Mouse (Mus musculus): ENCODE measurements around the gene Slc7a8.

Slc7a8 gene

GRCm38 (mm10) chr14:54737634-54738033, 44.1 kb downstream of the Slc7a8 start:
- no peak for DNase-seq (ENCODE audit: low read depth, low spot score)

DNA sequence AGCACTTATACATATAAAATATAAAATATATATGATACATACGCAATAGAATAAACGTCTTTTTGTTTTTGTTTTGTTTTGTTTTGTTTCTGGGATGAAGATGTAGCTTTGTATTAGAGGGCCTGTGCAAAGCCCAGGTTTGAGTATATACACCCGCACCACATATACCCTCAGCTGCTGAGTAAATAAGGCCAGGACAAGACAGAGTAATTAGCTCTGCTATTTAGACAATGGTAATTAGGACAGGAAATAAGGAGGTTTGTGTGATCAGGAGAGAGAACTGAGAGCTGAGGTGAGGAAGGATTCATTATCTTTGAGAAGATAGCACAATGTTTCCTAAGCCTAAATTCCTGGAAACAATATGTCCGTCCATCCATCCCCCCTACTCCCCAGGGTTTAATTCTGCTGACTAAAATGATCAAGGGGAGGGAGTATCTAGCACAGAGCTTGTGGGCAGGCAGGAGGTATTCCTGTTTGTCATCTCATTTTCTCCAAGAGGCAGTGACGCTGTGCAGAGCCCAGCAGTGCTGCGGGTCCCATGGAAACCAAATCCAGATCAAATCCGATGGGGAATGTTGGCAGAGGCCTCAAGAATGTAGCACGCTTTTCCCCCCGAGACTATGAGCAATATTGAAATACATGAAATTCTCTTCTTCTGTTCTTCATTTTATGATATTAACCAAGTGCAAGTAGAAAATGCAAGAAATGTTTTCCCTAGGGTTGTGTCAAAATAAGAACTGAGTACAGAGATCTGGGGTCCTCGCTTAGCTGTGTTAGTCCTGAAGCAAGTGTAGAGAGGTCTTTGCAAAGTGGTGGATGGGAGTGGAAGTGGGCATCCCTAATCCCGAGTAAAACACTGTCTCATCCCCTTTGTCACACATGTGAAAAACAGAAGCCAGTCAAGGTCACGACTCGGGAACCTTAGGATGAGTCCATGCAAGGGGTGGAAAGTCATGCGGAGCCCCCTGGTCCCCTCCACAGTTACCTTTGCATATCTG, 44.9 kb downstream of the Slc7a8 start:
- no peak for DNase-seq (ENCODE audit: low read depth, low spot score)

DNA sequence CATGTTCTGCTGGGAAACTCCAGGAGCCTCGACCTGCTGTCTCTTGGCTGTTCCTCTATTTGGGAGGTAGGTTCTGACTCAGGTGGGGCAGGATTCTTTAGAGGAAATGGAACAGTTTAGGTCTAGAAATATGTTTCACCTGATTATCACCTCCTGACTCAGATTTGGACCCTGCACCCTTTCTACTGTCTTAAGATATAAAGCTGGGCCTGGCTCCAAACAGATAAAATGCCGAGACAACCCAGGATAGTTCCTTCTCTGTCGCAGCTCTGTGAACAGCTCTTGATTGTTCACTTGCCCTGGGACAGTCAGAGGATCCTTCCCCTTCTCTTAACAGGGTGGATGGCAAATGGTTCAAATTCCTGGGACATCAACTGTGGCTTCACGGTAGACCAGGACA, 46.5 kb downstream of the Slc7a8 start:
- no peak for DNase-seq (ENCODE audit: low read depth, low spot score)

GRCm38 (mm10) chr14:54734004-54734403, 47.7 kb downstream of the Slc7a8 start:
- DNase-seq (ENCODE audit: low read depth, low spot score), result no peak

- DNase-seq (ENCODE audit: low read depth, low spot score), result no peak
Observed at GRCm38 (mm10) chr14:54732206-54732605, 49.5 kb downstream of the Slc7a8 start.

DNA sequence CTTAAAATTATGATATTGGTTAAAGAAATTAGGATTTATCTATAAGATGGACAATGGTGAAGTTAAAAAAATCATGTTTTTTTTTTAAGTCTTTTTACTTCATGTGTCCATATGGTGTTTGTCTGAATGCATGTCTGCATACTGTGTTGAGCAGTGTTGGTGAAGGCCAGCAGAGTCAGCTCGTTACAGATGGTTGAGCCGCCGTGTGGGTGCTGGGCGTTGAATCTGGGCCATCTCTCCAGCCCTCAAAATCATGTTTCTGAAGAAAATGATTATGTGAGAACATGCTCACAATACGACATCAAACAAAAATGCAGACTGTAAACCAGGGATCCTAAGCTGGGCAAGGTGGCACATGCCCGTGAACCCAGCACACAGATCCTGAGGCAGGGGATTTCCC, 51.4 kb downstream of the Slc7a8 start:
- no peak for DNase-seq (ENCODE audit: low read depth, low spot score)

DNA sequence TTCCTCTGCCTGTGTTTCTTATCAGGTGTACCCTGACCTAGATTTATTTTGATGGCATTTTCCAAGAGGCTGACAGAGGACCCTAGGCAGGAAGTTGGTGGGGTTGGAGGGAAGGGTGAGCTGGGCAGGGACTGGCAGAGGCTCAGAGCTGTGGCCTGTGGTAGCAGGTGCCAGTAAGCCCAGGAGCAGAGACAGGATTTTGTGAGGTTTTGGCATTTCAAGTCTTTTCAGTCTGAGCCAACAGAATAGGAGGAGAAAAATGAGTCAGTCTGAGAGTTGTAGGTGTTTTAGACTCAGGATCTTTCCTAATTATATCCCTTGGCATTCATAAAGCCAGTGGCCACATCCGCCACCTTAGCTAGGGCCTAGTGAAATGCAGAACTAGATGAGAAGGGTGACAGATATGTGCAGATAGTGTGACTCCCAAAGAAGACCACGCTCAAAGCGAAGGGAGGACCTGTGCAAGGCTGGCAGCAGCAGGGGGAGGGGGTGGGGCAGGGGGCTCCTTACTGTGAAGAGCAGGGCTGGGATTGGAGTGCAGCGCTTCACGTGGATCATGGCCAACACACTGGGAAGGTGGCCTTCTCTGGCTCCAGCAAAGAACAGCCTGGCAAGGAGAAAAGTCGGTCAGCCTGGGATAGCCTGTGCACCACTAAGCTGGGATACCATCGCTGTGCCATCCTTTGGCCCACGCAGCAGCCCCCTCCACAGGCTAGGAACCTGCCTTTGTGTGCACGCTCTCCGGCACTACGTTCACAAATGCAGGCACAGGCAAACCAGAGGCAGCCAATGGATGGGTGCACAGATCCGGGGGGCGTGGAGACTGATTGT, 52.7 kb downstream of the Slc7a8 start:
- no peak for DNase-seq (ENCODE audit: low read depth, low spot score)

- no peak for DNase-seq (ENCODE audit: low read depth, low spot score)
Observed at GRCm38 (mm10) chr14:54727565-54727964, 54.2 kb downstream of the Slc7a8 start.

GRCm38 (mm10) chr14:54724049-54724448, 57.7 kb downstream of the Slc7a8 start:
- DNase-seq (ENCODE audit: low read depth, low spot score), result no peak

DNA sequence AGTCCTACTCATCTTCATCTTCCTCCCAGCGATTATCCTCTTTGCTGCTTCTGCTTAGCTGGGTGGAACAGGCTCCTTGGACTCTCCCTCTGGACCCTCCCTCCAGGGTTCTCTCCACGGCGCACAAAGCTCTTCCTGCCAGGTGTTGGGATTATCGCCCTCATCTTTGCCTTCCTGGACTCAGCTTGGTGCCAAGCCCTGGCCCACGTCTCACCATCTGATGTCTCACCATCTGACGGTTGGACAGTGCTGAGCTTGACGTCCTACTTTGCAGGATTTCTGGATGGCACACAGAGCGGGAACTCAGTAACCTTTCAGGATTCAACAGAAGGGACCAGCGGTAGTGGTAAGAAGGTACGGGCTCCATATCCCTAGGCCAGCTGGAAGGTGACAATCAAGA, 60.0 kb downstream of the Slc7a8 start:
- DNase-seq (ENCODE audit: low read depth, low spot score), result no peak

DNA sequence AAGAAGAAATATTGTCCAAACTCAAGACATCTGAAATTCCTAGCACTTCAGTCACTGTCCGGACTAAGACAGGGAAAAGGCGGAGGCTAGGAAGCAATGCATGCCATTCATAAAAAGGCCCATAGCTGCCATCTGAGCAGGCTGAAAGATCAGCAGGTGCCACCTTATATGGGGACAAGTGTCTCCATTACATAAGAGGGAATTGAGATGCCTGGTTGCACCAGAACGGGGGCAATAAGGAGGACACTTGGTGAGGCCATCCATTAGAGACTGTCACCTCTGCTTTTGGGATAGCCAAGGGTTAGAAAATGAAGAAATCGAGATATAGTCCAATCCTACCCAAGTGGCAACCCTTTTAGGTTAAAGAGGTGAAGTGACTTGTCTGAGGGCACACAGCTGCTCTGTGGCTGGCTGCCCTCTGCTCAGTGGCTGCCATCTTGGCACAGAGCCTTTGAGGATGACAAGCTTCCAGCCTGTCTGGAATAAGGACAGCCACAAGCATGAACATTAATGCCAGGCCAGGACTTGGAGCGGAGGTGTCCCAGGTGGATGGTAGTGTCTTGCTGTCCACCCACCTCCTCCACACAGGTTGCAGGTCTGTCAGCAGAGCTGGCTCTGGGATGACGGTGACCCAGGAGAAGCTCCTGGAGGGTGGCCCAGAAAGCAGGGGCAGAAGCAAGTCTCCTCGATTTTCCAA, 60.9 kb downstream of the Slc7a8 start:
- peak; percentile 85 for DNase-seq (ENCODE audit: low read depth, low spot score)

DNA sequence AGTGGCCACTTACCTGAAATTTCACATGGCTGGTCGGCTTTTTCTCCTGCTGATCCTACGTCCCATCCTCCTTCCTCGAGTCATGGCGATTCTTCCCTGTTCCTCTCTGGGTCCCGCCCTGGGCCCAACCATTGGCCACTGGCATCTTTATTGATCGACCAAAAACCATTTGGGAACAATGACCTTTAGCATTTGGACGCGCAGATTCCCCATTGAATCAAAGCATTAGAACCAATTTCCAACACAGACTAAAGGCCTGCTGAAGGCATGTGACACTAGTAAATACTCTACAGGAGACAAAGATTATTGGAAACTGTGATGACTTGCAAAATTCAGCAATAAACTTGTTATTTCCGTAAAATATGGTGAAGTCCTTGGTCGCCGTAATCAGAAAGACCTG, 61.7 kb downstream of the Slc7a8 start:
- DNase-seq (ENCODE audit: low read depth, low spot score), result no peak

DNA sequence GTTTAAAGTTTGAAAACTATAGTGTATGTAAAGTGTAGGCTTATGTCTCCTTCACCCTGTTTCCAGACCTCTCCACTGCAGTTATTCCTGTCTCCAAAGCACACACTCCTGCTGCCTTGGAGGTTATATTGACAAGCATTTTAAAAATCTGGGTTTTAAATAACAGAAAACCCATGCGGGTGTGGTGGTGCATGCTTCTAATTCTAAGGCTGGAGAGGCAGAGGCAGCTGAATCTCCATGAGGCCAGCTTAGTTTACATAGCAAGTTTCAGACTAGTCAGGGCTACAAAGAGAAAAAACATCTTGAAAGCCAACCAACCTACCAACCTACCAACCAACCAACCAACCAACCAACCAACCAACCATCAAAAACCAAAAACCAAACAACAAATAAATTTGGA, 66.3 kb downstream of the Slc7a8 start:
- DNase-seq (ENCODE audit: low read depth, low spot score), result no peak

DNA sequence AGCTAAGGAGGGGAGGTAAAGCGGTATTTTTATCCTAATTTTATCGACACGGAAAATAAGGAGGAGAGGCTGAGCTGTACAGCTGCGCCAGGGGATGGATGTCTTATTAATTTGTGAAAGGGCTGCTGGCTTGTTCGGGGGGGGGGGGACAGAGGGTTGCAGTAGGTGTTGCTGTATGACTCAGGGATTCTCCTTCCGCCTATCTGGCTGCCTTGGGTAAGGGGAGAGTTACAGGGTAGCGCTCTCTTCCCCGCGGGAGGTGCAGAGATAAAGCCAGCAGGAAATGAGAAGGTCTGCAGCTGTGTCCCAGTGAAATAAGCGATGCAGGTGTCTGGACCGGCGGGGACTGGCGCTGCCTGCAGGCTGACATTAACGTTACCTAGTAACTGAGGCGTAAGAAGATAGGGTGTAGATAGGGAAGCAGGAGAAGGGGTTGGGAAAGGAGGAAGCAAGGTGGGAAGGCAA, 67.1 kb downstream of the Slc7a8 start:
- no peak for DNase-seq (ENCODE audit: low read depth, low spot score)

DNA sequence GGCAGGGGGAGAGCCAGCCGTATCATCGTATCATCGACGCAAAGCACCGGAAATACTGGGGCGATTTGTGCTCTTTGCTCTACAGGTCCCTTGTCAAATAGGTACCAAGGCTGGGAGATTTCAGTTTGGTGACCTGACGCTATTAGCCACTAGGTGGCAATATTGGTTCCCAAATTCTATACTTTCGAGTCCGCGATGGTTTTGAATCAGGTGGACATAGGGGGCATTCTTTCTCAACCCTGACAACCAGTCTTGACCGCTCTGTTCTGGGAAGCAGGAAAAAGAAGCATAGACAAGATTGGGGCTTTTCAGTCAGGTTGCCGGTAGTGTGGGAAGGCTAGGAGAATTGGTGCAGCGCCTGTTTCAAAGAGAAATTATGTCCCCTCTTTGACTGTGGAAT, 67.6 kb downstream of the Slc7a8 start:
- DNase-seq (ENCODE audit: low read depth, low spot score), result peak; percentile 58

DNA sequence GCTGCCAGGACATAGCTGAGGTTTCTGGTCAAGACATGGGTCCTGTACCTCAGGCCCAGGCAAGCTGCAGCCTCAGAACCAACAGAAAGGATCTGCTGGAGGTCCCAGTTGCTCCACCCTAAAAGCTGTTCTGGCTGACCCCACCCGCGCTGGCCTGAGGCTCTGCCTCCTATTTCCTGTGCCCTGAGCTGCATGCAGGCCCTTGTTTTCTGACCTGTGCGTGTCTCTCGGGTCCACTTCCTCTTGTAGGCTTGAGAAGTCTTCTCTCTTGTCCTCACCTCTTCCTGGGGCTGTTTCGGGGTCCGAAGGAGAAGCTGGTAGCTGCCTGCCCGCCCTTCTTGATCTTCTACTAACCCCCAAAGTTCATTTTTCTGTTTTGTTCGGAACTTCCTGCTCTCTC, 68.9 kb downstream of the Slc7a8 start:
- no peak for DNase-seq (ENCODE audit: low read depth, low spot score)

- DNase-seq (ENCODE audit: low read depth, low spot score), result no peak
Observed at GRCm38 (mm10) chr14:54712074-54712473, 69.7 kb downstream of the Slc7a8 start, which contains the start of gene Cebpe. Cebpe (minus strand) TSS chr14:54712174.

- no peak for DNase-seq (ENCODE audit: low read depth, low spot score)
Observed at GRCm38 (mm10) chr14:54709054-54709453, 72.7 kb downstream of the Slc7a8 start.

GRCm38 (mm10) chr14:54706589-54707320, 75.0 kb downstream of the Slc7a8 start:
- DNase-seq (ENCODE audit: low read depth, low spot score), result no peak

DNA sequence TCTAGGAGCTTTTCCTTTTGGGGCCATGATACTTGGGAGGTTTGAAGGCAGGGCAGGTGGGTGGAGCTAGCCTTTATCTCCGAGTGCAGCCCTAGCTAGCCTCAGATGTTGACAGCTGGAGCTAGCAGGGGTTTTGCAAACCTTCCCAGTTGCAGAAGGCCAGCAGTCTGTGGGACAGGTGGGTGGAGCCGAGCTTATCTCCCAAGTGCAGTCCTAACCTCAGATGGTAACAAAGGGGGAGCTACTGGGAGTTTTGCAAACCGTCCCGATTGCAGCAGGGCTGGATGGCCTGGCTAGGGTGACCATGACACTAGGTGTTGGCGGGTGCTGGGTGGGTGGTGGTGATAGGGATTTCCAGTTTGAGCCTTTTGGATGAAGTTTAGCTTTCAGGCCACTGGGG, 75.9 kb downstream of the Slc7a8 start:
- DNase-seq (ENCODE audit: low read depth, low spot score), result no peak

GRCm38 (mm10) chr14:54703207-54703606, 78.5 kb downstream of the Slc7a8 start:
- DNase-seq (ENCODE audit: low read depth, low spot score), result no peak
